Mouse (Mus musculus): ENCODE results near the gene Rpl3.
A peak's percentile ranks its signal among the peaks of the same experiment; 100 is the strongest.

Rpl3 gene

DNA sequence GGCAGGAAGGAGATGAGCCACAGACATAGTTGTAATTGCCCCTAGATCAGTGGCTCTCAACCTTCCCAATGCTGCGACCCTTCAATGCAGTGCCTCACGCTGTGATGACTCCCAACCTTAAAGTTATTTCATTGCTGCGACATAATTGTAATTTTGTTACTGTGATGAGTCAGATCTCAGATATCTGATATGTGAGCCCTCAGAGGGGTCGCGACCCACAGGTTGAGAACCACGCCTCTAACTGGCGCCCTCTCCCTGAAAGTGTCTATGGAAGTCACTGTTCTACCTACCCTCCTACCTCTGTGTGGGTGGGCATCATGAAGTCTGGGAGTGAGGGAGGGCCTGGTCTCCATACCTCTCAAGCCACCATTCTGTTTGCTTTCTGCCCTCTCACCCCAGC is 22.7 kb upstream of the Rpl3 start:
- DNase-seq: no peak

DNA sequence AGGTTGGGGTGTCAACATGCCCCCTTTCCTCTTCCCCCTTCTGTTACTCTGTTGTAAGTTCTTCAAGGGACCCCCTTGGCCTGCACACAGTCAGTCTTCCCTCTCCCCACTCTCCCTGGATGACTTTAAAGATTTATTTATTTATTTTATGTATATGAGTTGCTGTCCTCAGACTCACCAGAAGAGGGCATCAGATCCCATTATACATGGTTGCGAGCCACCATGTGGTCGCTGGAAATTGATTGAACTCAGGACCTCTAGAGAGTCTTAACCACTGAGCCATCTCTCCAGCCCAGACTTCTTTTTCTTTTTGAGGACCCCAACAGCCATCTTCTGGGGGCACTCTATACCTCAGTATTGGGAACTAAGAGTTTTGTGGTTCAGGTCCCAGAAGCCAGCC is 20.8 kb upstream of the Rpl3 start:
- DNase-seq: no peak

DNA sequence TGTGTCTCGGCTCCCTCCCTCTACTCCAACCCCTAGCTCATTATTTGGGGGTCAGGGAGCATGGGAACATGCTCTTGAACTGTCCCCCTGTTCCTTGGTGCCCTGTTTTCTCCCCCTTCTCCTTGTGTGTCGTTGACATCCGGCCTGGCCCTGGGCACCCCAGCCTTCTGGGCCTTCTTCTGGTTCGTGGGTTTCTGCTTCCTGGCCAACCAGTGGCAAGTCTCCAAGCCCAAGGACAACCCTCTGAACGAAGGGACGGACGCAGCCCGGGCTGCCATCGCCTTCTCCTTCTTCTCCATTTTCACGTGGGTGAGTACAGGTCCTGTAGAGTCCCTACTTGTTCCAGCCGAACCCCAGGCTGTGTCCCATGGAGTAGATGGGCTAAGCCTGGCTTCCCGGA is 19.8 kb upstream of the Rpl3 start:
- DNase-seq: no peak

DNA sequence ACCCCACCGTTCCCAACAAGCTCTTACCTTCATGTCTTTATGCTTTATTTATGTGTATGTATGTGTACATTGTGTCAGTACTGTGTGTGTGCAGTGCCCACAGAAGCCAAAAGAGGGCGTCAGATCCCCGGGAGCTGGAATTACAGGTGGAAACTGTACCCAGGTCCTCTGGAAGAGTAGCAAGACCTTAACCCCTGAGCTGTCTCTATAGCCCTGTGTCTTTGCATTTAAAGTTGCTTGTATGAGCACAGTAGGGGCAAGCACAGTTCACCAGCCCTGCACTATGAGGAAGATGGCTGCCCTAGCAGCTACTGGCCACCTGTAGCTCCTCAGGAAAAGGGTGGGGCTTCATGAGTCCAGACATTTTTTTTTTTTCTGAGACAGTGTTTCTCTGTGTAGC is 15.9 kb upstream of the Rpl3 start:
- no peak for DNase-seq

DNA sequence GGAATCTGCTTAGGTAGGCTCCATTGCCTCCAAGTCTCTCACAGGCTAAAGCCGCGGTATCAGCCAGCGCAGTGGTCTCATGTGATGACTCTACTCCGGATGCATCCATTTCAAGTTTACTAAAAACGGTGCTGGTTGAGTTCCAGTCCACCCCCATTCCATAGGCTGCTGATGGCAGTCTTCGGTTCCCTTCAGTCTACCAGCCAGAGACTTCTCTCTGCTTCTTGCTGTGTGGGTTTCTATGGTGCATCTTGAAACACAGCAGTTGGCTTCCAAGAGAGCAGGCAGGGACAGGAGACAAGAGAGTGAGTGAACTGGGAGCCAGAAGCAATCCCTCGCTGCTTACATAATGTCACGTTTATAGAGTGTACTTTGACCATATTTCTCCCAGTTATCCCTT is 15.5 kb upstream of the Rpl3 start:
- DNase-seq: no peak

DNA sequence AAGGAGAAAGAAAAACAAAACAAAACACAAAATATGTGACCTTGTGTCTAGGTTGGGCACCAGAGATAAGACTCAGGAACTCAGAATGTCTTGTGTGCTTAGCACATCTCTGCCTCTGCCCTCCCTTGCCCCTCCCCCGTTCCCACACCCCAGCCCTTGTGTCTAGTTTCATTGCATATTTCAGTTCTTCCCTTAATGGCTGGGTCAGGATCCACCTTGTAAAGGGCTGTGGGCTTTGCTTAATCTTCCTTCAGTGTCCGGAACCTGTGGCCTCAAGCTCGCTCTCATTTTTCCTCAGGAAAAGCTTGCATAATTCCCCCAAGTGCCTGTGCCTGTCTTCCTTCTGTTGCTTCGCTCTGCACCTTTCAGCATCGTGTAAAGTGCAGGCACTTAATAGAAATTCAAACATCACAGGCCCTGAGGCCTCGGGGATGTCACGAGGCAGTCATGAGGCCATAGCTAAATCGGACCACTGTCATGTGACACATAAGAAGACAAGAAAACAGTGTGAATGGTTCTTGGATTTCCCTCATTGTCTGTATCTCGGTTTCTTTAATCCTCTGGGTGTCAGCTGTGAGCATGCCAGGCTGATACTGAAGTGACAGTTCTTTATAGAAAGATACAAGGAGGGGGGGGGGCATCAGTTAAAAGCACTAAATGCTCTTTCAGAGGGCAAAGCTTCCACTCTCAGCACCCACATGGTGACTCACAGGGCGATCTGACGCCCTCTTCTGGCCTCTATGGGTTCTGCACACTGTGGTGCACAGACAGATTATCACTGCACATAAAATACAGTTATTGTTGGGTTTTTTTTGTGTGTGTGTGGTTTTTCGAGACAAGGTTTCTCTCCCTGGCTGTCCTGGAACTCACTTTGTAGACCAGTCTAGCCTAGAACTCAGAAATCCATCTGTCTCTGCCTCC is 14.1 kb upstream of the Rpl3 start:
- peak in 1 of 2 experiments; percentile 49 for DNase-seq

DNA sequence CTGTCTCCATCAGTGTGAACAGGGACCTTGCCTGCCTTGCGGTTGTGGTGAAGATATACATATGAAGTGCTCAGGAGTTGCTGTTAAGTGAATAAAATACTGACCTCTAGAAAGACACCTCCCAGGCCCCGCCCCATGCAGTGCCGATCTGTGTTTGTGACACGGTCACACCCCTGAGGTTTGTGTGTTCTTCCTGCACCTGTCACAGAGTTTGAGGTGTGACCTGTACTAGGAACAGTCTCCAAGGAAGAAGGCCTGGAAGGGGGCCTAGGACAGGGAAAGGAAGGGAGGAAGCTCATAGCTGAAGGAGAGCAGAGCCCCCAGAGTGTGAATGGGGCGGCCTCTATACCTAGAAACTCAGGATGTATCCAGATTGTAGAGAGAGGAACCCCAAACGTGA is 10.8 kb upstream of the Rpl3 start:
- no peak for DNase-seq

DNA sequence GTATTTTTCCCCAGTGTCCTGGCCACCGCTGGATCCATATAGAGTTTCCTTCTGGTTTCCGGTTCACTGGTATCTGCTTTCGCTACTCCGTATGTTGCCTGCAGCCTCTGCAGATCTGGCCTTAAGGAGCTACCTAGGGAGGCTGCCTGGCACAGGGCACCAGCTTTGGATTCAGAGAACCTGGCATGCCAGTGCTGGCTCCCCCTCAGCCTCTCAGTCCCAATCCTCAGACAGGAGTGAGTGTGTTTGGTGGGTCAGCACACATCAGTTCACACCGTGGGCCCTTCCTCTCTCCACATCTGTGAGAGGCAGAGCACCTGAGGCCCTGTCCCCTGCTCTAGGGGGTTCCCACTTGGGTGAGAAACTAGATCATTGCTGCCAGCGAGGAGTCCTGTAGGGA is 9.8 kb upstream of the Rpl3 start:
- DNase-seq: no peak

DNA sequence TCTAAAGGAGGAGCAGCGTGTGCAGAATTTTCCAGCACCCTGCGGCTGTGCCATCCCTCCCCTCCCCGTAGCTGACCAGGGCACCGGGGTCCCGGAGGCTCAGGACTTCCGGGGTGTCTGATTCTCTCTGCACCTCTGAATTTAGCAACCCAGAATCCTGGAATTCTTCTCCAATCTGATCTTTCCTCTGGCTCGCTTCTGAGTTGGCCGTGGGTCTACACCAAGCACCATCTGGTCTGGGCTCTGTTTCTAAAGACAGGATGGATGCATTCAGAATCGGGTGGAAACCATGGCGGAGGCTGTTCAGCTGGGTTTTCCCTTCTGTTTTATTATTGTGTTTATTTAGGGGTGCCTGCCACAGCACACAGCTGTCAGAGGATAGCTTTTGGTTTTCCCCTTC is 9.2 kb upstream of the Rpl3 start:
- DNase-seq: no peak

DNA sequence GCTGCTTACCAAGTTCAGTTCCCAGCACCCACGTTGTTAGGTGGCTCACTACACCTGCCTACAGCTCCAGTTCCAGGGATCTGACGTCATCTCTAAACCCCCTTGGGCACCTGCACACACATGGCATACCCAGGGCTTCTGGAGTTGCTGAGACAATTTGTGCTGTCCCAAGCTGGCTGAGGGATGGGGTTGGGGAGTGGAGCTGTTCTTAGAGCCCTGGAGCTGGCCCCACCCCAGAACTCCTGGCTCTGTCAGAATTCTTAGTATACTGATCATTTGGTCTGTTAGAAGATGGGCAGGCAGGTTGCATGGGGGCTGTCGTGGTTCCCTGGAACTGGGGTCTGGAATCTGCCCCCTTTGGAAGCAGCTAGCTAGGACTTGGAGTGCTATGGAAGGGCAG is 8.5 kb upstream of the Rpl3 start:
- DNase-seq: no peak

DNA sequence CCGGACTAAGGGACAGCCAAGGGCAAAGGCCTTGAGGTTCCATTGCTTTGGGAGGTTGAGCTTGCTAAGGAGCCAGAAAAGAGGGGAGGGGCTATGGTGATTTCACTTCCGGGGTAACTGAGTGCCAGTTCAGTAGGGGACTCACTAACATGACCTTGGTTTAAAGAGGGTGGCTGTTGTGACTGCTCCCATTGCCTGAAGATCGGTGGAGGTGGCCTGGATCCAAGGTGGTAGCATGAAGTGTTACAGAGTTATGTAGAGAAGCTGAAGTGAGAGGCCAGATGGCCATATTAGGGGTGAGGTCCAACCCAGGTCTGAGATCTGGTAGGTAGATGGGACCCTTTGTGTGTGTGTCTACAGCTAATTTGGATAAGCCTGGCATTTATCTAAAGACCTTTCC is 7.8 kb upstream of the Rpl3 start:
- DNase-seq: no peak

DNA sequence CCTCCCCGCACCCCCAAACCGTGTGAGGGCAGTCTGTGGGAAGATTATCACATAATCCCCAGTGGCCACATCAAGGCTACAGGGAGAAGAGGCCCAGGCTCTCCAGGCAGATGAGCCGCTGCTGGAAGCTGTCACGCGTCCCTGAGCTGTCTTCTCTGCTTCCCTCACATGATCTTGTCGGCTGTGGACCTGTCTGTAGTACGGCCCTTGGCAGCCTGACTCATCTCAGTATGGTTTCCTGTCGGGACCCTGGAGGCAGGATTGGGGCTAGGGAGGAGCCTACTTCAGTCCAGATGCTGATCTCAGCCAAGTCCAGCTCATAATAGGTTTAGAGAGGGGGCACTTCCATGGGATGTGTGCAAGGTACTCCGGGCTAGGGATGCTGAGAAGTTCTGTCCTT is 7.1 kb upstream of the Rpl3 start:
- no peak for DNase-seq

DNA sequence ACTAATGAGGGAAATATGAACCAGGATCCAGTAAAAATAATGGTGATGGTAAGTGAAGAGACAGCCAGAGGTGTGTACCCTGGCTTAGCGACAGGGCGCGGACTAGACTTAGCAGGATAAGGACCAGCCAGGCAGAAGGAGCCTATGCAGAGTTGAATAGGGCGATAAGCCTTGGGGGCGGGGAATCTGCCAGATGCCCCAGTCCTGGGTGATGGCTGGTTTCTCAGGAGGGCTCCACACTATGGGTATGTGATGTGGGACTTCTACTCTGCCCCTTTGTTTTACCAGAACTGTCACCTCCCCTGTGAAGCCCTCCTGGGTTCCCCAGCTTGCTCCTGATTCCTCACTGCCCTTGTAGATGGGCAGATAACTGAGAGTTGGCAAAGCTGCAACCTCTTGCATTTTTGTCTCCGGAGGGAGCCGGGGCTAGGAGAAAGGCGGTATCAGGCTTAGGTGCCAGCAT is 6.4 kb upstream of the Rpl3 start:
- DNase-seq: no peak

DNA sequence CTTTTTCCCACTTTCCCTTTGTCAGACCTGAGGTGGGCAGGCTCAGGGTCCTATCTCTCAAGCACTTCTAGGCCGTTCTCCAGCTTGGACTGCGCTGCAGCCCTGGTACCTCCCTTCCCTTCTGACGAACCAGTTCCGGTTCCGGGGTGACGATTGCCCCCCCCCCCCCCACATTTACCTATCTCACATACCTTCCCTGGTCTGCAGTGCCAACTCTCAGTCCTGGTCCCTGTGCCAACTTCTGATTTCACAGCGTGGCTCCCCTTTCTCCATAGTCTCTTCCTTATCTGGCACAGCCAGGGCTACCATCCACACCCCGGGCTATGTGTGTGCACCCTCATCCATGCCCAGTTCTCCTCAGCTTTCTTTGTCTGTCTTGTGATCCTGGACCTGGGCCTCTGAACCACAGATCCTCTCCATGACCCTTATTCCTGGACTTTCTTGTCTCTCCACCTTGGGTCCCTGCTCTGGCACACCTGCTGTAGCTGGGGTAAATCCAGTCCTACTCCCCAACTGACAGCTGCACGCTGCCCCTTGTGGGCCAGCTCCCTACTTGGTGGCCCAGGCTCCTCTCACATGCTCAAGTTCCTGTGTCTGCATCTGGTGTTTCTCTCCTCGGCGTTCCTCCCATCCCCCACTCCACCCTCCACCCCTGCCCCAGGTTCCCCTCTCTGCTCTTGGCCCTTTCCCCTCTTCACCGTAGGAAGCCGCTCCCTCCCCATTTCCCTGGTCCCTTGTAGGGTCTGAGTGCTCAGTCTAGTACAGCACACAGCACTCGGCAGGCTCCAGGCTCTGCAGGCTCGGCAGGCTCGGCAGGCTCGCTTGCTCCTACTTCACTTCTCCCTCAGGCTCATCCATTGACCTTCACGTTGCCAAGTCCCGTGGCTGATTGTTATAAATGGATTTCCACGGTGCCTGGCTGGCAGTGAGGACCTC is 5.5 kb upstream of the Rpl3 start:
- peak; percentile 47 to 50 for DNase-seq

DNA sequence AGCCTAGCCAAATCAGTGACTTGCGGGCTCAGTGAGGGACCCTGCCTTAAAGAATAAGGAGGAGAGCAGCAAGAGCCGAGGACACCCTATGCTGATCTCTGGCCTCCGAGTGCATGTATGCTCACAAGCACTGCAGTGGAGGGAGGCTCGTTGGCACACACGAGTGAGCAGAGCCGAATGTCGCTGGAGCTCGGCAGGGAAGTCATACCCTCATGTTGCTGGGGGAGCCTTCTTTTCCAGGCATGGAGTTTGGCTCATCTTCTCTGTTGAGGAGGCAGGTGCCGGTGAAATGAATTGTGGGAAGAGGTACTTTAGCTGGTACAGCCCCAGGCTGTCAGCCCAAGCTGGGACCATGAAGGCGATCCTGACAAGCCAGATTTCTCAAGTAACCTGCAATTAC is 4.7 kb upstream of the Rpl3 start:
- no peak for DNase-seq

DNA sequence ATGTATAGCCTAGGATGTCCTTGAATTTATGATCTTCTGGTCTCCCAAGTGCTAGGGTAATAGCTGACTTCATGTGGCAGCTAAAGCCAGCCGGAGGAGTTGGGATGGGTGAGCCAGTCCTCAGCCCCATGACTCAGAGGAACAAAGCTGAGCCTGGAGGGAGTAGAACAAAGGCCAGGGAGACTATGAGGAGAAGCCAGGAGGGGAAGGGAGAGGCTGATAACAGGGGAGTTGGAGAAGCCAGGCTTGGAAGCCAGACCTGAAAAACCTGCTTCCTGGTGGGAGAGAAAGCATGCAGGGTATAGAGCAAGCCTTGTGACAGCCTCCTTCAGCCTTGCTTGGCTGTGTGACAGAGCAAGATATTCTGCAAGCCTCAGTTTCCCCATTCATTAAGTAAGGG is 3.9 kb upstream of the Rpl3 start:
- DNase-seq: no peak

DNA sequence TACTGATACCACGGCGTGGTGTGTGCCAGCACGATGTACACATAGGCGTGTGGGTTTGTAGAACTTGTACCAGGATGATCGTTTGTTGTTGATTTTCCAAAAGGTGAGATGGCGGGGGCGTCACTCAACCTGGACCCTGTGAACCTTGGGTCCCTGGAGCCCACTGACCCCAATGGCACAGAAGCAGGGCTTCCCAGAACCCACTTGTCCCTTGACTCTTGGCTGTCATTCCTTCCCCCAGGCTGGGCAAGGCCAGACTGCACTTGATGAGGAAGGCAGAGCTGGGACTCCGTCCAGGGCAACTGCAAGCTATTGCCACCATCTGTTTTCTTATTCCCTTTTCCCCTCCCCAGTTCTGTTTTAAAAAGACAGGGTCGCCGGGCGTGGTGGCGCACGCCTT is 2.5 kb upstream of the Rpl3 start:
- no peak for DNase-seq

DNA sequence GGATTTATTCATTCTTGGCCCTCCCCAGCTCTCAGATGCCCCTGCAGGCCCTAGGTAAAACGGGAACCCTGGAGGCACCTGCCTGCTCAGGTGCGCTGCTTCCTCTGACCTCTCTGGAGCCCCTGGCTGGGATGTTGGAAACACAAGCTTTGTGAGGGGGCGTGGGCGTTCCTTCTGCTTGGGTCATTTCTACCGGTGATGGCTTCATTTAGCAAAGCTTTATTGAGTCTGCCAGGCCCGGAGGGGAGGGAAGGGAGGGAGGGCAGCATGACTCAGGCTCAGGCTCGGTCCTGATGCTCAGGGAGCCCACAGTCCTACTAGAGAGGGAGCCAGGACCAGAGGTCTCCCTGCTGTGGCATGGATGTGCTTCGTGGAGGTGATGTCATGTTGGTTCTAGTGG is 931 bp upstream of the Rpl3 start:
- DNase-seq: no peak

DNA sequence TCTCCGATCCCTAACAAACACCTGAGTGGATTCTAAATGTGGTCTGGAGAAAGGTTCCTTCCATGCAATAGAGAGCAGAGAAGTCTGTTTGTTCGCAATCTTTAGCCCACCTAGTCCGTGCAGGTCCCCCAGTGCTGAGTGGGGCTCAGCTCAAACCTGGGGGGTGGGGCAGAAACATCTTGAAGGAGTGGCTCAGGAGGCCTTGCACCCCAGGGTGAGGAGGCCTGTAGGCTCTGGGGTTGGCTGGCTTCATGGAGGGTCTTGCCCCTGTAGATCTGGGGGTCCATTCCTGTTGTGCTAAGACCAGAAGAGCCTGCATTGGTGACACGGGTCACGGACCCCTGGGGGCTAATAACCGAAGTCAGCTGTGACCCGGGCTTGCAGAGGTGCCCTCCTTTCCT is 373 bp upstream of the Rpl3 start:
- DNase-seq: no peak

DNA sequence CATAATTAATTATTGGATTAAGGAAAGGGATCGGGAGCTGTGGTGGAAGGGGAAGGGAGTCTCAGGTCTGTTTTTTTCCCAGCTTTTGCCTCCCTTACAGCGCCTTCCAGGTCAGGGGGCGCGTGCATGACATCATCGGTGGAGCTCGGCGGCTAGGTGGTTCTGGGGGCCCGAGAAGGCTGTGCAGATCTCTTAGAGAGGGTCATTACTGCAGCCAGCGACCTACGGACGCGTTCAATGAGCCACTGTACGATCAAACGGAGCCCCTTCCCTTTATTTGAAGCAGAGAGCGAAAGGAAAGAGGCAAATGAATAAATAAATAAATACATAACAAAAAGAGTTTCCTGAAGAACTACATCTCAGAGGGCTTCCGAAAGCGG is 937 bp downstream of the Rpl3 start:
- DNase-seq: no peak

DNA sequence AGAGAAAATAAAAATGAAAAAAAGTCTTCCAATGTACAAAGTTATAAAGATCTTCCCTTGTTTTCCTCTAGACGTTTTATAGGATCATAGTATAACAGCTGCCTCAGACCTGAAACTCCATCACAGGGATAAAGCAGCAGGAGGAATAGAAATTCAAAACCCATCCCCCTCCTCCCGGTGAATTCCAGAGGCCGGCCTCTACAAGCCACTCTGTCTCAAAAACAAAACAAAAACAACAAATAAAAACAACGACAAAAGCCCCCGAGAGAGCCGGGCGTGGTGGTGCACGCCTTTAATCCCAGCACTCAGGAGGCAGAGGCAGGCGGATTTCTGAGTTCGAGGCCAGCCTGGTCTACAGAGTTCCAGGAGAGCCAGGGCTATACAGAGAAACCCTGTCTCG is 1.5 kb downstream of the Rpl3 start:
- DNase-seq: no peak

DNA sequence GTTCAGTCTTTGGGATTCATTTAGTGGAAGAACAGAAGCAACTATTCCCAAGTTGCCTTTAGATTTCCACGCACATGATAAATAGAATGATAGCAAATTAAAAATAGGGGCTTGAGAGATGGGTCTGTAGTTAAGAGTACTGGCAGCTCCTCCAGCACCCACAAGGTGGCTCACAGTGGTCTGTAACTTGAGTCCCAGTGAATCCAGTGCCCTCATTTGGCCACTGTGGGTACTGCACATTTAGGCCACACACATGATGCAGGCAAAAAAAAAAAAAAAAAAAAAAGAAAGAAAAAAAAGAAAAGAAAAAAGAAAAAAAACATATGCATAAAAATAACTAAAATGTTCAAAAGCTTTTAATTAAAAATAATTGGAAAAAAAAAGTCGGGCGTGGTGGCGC is 3.0 kb downstream of the Rpl3 start:
- peak; percentile 90 to 94 for DNase-seq

DNA sequence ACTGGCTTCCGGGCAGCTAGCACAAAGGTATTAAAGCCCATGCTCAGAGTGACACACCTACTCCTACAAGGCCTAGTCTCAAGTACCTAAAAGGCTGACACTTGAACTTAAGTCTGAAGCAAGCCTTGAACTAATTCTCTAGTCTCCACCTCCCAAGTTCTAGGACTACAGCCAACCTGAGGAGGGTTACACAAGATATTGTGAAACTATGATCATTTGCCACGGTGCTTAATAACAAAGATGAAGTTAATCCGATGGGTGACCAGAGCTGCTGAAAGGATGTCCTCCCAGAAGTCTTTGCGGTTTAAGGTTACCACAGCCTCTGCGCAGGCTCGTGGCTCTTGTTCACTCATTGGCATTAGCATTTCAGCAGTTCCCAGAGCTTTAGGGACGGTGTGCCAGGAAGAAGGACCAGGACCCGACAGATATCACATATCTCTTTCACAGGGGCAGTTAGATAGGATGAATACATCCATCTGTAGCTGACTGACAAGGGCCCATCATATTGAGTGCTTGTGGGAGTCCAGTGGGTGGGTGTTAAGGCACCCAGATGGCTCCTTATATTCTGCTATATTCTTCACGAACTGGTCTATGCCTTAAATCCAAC is 4.2 kb downstream of the Rpl3 start:
- DNase-seq: no peak

DNA sequence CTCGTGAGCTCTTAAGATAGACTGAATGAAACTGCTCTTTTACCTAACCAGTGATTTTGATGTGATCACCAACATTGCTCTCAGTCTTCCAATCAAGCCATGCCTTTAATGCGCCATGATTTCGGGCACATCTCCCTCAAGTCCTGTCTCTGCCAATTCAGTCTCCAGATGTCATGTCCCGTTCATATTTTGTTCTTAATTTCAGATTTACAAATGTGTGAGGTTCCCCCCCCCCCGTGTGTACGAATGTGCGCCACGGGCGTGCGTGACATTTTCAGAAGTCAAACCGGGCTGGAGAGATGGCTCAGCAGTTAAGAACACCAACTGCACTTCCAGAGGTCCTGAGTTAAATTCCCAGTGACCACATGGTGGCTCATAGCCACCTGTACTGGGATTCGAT is 7.9 kb downstream of the Rpl3 start:
- DNase-seq: no peak

All from lung, postnatal 4 days (tissue).